Mouse (Mus musculus) T-cell, adult 2 months (primary cell): Measurements from ENCODE around the gene Cbx5.
"Not testable (repeated sequence)": the region's sequence is repeated elsewhere in the genome, so short reads cannot be mapped to it uniquely, and the experiment has no call there.

Experiments
- DNase-seq: peaks from one replicate; pipeline ENCODE4 v3.0.0; 2022; ENCODE audit warnings: low spot score

The Cbx5 gene

GRCm38 (mm10) chr15:103250195-103250740 lies 10.7 kb upstream of the Cbx5 start:
- DNase-seq: peak; percentile 48

DNA sequence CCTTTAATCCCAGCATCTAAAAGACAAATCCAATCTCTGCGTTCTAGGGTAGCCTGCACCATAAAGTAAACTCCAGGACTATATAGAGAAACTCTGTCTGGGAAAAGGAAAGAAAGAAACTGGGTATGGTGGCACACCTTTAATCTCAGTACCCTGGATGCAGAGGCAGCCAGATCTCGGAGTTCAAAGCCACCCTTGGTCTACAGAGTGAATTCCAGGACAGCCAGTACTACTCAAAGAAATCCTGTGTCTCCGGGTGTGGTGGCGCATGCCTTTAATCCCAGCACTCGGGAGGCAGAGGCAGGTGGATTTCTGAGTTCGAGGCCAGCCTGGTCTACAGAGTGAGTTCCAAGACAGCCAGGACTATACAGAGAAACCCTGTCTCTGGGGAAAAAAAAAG lies 9.9 kb upstream of the Cbx5 start:
- DNase-seq: not testable (repeated sequence)

DNA sequence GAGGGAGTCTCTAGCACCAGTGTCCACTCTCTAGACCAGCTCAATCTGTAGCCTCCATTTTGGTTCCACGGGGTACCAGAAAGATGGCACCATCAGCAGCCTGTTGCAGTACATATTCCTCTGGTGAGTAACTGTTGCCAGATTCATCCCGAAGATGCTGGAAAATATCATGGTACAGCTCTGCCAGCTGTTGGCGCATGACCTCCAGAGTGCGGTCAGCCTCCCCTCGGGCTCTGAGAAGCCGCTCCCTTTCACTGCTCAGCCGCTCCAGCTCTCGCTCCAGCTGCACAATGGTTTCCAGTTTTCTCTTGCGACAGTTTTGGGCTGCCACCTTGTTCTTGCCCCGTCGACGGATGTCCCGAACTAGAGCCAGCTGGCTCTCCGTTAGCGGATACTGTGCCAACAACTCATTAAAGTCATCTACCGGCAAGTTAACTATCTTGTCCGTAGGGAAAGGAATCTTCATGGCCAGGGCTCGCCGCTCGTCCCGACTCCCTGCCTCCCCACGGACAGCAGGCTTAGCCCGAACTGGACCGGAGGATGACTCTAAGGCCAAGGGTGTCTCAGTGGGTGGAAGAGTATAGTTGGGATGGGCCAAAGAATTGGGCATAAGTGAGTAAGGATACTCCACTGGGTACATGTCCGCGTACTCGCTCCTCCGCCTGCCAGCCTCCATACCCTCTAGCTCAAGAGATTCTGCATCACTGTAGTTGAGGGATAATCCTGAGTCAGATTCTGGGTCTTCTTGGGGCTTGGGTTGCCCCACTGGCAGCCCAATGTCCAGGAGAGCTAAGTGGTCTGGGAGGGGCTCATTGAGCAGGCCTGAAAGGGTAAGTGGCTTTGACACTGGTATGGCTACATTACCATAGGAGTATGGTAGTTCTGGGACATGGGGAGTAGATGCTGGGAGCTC lies 9.0 kb upstream of the Cbx5 start:
- DNase-seq: no peak

DNA sequence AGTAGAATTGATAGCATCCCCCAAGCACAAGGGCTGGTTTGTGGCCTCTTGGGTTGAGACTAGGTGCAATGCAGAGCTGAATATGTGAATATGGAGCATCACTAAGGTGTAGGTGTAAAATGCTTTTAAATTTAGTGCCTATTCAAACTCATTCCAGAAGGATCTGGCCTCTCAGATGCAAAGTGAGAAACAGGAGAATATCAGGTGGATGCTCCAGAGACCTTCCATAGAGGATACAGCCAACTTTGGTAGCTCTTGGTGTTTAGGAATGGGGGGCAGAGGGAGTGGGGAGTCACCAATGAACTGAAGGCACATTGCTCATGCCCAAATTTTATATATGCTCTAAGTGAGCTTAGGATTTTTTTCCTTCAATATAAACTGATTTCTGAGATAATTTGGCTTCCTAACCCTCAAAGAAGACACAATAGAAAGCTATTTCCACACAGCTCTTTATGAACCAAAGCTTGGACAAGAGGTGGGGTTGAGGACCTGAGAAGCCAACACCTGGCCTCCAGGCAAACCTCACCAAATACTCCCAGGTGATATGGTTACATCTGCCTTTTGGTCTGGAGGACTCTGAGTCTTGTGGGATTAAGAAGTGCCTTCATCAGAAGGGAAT lies 8.3 kb upstream of the Cbx5 start:
- no peak for DNase-seq

DNA sequence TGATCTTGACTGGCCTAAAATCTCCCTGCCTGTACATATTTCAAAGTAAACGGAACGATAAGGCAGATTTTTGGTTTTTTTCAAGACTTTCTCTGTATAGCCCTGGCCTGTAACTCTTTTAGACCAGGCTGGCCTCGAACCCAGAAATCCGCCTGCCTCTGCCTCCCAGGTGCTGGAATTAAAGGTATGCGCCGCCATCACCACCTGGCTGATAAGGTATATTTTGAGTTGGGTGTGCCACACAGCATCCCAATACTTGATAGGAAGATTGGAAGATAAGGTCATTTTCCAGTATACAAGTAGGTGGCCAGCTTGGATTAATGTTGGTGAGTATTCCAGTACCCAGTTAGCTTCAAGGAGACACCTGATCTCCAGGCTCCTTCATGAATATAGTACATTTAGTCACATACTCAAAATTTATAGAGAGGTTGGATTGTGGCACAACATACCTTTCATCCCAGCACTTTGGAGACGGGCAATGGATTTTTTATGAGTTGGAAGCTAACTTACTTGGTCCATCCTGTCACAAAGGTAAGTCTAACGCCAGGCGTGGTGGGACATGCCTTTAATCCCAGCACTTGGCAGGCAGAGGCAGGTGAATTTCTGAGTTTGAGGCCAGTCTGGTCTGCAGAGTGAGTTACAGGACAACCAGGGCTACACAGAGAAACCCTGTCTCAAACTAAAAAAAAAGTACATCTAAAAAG lies 7.6 kb upstream of the Cbx5 start:
- no peak for DNase-seq

- DNase-seq: no peak
These were observed 6.0 kb upstream of the Cbx5 start for GRCm38 (mm10) chr15:103245616-103246015.

GRCm38 (mm10) chr15:103242885-103243284 lies 3.3 kb upstream of the Cbx5 start:
- no peak for DNase-seq

DNA sequence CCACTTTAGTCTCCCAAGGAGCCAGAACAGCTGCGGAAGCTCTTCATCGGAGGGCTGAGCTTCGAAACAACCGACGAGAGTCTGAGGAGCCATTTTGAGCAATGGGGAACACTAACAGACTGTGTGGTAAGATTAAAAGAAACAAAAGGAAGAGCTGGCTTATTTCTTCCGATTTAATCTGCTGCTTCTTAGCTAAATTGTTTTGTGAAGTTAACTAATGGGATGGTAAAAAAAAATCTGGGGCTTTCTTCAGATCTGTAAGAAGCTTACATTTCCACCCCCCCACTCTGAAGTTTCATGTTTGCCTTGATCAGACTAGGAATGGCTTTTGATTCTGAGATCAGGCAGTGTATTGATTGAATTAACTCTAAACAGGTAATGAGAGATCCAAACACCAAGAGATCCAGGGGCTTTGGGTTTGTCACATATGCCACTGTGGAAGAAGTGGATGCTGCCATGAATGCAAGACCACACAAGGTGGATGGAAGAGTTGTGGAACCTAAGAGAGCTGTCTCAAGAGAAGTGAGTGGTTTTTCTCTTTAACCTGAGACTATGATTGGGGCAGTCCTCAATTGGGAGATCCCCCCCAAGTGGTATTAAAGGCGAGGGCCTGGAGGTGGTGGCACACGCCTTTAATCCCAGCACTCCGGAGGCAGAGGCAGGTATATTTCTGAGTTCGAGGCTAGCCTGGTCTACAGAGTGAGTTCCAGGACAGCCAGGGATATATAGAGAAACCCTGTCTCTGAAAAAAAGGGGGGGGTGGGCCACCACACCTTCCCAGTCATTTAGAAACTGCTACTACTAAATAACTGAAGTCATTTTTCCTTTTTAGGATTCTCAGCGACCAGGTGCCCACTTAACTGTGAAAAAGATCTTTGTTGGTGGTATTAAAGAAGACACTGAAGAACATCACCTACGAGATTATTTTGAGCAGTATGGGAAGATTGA lies 1.7 kb upstream of the Cbx5 start:
- not testable (repeated sequence) for DNase-seq

DNA sequence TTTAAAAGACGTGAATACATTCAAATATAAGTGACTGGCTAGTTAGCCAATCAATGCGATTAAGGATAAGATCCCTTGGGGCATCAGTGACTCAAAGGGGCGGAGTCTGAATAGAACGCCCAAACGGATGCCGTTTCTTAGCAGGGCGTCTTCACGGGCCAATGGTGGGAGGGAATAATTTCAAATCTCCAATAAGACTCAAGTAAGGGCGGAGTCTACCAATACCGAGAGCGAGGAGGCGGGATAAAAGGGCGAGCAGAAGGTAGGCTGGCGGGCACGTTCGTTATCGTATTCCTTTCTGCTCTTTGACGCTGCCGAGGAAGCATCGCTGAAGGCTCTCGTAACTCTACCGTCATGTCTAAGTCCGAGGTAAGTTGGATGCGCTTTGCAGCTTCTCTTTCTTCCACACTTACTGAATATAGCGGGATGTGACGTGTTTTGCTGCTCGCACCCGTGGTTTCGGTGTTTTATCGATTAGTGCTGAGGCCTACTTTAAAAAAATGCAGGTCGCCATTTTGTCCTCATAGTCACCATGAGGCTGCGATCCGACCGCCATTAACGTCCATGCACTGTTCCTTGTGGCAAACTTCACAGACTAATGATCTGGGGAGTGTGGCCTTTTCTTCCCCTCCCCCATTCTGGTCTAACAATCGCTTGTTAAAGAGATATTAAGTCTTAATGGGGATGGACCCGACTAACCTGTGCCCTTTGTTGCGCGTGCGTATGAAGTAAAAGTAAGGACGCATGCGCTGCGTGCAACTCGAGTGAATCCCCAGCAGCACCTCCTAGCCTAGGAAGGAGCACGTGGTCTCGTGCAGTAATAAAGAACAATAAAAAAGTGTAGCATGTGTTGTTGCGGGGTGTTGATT lies 778 bp upstream of the Cbx5 start, which contains the start of gene Hnrnpa1:
Gene Hnrnpa1, plus strand, starts transcription at position 273 of the 869 bp plus-strand sequence.
- peak; percentile 96 for DNase-seq

- DNase-seq: peak; percentile 92
These were observed 409 bp downstream of the Cbx5 start for GRCm38 (mm10) chr15:103239130-103239684.

DNA sequence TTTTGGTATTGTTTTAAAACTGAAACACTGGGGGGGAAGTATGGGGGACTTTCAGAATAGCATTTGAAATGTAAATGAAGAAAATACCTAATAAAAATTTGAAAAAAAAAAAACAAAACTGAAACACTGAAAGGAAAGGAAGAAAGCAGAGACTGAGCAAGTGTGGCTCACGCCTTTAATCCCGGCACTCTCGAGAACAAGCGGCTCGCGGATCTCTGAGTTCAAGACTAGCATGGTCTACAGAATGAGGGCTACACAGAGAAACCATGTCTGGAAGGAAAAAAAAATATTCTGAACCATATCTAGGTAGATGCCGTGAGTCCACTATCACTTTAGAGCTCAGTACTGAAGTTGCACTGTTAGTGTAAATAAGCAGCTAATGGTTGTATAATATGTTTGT lies 2.3 kb downstream of the Cbx5 start:
- no peak for DNase-seq

- no peak for DNase-seq
These were observed 6.5 kb downstream of the Cbx5 start for GRCm38 (mm10) chr15:103233119-103233518.

DNA sequence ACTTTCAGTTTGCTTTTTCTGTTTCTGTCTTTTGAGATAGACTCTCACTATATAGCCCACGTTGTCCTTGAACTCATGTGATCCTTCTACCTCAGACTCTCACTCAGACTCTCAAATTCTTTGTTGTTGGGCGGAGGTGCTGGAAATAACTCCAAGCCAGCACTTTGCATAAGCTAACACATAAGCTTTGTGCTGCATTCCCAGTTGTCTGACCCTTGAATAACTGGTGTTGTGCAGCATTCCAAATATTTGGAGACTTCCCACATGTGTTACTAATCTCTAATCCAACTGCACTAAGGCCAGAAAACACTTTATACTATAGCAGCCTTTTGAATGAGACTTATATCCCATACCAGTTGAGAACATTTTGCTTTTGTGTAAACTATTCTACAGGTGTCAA lies 10.7 kb downstream of the Cbx5 start:
- no peak for DNase-seq

- DNase-seq: no peak
These were observed 12.0 kb downstream of the Cbx5 start for GRCm38 (mm10) chr15:103227572-103227971.

GRCm38 (mm10) chr15:103227022-103227421 lies 12.6 kb downstream of the Cbx5 start:
- DNase-seq: no peak

GRCm38 (mm10) chr15:103224161-103224560 lies 15.5 kb downstream of the Cbx5 start:
- no peak for DNase-seq

DNA sequence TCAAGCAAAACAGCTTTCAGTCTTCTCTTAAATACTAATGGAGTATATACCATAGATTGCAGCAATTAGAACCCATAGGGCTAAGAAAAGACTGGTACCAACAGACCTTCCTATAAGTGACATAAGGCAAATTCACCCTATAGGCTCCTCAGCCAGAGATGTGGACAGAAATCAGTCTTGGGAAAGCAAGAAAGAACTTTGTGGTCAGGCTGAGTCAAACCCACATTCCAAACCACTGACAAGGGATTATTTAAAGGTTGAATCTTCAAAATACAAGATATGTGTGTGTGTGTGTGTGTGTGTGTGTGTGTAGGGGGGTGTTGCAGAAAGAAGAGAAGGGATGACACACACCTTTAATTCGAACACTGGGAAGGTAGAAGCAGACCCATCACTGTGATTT lies 18.2 kb downstream of the Cbx5 start:
- no peak for DNase-seq

DNA sequence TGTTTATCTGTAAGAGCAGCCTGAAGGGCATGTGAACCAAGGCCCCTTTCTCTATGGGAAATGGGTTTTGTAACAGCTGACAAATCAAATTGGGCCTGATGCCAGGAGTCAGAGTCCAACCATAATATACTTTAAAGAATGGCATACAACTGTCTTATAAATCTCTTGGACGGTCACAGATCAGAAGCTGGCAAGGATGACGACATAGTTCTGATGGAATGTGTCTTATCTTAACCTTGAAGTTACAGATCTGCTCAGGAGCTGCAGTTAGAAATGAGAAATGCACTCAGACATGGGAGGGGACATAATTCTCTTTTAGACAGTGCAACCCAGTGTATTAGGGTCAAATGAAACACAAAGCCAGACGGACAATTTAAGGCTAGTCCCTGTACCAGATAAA lies 18.8 kb downstream of the Cbx5 start:
- DNase-seq: no peak

GRCm38 (mm10) chr15:103216052-103216451 lies 23.6 kb downstream of the Cbx5 start:
- no peak for DNase-seq
